Mouse (Mus musculus): ENCODE measurements at regions not wholly inside any gene's neighbourhood (a gene's known extent, or its start where the extent isn't known, plus 50 kb on each side); places are given as distances from the start of the nearest gene placed in this dataset.

- DNase-seq: no peak
Measured at GRCm38 (mm10) chr13:118193951-118194696, 192.3 kb upstream of the B430218F22Rik start.

- DNase-seq: no peak
Measured at GRCm38 (mm10) chr13:118208146-118208545, 178.3 kb upstream of the B430218F22Rik start.

- DNase-seq: peak; percentile 10
Measured at GRCm38 (mm10) chr13:118227354-118227753, 159.1 kb upstream of the B430218F22Rik start.

- DNase-seq: no peak
Measured at GRCm38 (mm10) chr13:118237968-118238367, 148.5 kb upstream of the B430218F22Rik start.

GRCm38 (mm10) chr13:118244680-118245079 is 141.8 kb upstream of the B430218F22Rik start:
- DNase-seq: no peak

GRCm38 (mm10) chr13:118245546-118245945 is 140.9 kb upstream of the B430218F22Rik start:
- DNase-seq: no peak

GRCm38 (mm10) chr13:118259606-118260005 is 126.8 kb upstream of the B430218F22Rik start:
- no peak for DNase-seq

GRCm38 (mm10) chr13:118262971-118263370 is 123.5 kb upstream of the B430218F22Rik start:
- DNase-seq: no peak

DNA sequence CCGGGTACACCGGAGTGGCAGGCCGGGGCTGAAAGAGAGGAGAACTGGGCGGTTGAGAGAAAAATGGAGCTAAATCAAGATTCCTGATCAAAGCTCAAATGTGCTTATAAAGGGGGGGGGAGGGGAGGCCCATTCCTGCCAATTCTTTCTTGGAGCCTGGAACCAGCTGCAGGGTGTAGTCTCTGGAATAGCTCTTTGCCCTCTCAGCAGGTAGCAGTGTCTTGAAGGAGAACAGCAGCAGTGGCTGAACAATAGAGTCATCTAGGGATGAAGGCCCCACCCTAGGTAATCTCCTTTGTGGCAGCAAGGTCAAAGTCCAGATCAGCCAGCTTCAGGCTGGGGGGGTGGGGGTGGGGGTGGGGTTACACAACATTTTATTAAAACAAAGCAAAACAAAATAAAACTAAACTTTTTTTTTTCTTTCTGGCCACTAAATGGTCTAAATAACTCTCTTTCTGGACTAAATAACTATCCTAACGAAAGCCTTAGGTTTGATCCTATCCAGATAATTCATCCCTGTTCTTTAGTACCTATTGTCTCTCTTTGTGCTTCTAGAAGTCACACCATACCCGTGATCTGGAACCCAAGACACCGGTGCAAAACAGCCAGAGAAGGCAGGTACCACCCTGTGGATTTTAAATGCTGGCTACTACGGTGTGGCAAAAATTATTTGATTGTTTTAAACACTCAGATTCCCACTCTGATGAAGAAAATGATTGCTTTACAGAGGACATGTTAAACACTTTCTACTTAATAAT is 120.5 kb upstream of the B430218F22Rik start:
- DNase-seq: no peak

DNA sequence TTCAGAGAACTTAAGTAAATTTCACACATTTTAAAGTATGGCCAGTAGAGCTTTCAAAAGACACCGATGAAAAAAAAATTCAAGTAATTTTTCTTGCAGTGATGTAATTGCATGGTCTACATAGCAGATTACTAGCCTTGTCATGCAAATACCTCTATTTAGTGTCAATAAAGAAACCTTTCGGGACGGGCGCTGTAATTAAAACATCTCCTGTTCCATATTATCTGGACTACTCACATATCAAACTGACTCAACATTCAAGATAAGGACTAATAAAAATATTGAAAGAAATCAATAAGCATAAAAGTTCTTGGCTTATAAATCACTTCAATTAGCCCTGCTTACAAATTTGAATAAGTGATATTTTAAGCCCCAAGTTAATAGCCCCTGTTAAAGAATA is 113.5 kb upstream of the B430218F22Rik start:
- no peak for DNase-seq

GRCm38 (mm10) chr13:118280956-118281355 is 105.5 kb upstream of the B430218F22Rik start:
- DNase-seq: no peak

GRCm38 (mm10) chr13:118293728-118294127 is 92.7 kb upstream of the B430218F22Rik start:
- no peak for DNase-seq

GRCm38 (mm10) chr13:118310080-118310479 is 76.3 kb upstream of the B430218F22Rik start:
- DNase-seq: no peak

DNA sequence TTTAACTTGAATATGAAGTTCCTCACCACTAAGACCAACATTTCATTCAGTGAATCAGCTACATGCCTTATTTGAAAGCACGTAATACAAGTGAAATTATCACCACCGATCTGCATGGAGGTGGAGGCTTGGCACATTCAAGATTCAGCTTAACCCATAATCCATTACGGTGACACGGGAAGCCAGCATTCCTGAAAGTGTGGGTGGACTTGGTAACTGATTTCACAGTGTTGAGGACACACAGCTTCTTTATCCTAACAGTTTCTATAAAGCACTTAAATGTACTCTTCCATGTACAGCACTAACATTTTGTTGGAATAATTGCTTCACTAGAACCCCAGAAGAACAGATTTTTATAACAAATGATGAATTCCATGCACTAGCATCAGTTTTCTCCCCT is 72.8 kb upstream of the B430218F22Rik start:
- peak; percentile 3 for DNase-seq
